Mouse (Mus musculus) heart, adult 8-10 months (tissue): ENCODE results near the gene Ndufaf8. TPM values are rescaled to one million over a fixed set of nuclear protein-coding genes. Genes with fewer than 3 reads are reported as not detected.

Experiments
- DNase-seq: peaks from one replicate; pipeline ENCODE4 v3.0.0; 2022; ENCODE audit warnings: low spot score
- total RNA-seq, 4 experiments: library from RNA; stranded (reverse); gene quantifications; 2 replicates each; pipeline ENCODE4 v1.2.4; 2022

Gene Ndufaf8
- total RNA-seq, 4 experiments from 2014 or later, result 68.5 to 103 (median 82.8) TPM

- no peak for DNase-seq
These were observed 12.7 kb upstream of the Ndufaf8 start for GRCm38 (mm10) chr11:120085891-120086627.

GRCm38 (mm10) chr11:120086702-120087152 is 12.0 kb upstream of the Ndufaf8 start, which contains the start of gene Cep131:
Gene Cep131, minus strand, starts transcription at chr11:120086827.
- DNase-seq, result peak; percentile 98

- no peak for DNase-seq
These were observed 8.1 kb upstream of the Ndufaf8 start for GRCm38 (mm10) chr11:120090661-120091060.

DNA sequence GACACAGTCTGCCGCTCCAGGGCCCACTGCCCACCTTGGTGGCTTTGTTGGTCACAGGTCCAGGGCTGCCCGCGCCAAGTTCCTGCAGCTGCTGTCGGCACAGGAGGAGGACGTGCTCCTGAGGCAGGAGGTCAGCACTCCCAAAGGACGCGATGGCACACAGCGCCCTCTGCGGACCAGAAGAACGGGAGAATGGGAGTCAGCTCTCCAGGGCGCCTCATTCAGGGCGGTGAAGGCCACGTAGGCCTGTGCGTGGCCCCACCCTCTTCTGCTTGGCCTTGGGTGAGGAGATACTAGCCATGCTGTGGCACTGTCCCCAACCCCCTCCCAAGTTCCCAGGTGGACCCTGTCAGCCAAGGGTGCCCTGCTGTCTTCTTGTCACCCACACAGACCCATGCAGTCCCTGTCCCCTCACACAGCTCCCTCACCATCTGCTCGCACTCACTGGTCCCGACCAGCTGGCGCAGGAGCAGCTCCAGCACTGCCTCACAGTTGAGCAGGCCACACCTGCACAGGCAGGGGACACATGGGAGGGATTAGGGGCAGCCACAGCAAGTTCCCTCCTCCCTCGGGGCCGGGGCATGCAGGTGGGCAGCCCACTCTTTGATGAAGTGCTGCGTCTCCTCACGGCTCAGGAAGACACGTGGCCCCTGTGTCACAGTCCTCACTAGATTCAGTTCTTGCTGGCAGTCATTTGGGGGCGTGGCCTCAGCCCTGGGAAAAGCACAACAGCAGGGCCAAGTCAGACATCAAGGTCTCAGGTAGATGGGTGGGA is 5.7 kb upstream of the Ndufaf8 start:
- DNase-seq, result no peak

- peak; percentile 60 for DNase-seq
These were observed 2.3 kb downstream of the Ndufaf8 start for GRCm38 (mm10) chr11:120101036-120101435.

DNA sequence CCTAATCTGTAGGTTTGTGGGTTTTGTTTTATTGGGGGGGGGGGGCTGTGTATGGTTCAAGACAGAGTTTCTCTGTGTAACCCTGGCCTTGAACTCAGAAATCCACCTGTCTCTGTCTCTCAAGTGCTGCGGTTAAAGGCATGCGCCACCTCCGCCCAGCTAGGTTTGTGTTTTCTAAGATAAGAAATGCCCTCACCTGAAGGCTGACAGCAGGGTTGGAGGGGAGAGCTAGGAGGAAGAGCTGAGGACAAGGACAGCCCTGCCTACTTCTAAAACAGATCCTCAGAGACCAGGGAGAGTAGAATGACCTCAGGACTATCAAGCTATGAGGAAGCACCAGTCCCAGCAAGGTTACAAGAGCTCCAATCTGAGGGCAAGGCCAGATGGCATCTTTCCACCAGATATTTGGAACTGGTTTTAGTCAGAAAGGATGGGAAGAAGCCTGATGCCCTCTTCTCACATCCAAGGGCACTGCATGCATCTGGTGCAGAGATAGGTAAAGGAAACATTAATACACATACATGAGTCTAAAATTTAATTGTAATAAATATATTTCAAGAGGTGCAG is 4.8 kb downstream of the Ndufaf8 start:
- DNase-seq, result no peak

- DNase-seq, result no peak
These were observed 8.3 kb downstream of the Ndufaf8 start for GRCm38 (mm10) chr11:120107026-120107425.

GRCm38 (mm10) chr11:120107796-120108195 is 9.1 kb downstream of the Ndufaf8 start:
- DNase-seq, result no peak

DNA sequence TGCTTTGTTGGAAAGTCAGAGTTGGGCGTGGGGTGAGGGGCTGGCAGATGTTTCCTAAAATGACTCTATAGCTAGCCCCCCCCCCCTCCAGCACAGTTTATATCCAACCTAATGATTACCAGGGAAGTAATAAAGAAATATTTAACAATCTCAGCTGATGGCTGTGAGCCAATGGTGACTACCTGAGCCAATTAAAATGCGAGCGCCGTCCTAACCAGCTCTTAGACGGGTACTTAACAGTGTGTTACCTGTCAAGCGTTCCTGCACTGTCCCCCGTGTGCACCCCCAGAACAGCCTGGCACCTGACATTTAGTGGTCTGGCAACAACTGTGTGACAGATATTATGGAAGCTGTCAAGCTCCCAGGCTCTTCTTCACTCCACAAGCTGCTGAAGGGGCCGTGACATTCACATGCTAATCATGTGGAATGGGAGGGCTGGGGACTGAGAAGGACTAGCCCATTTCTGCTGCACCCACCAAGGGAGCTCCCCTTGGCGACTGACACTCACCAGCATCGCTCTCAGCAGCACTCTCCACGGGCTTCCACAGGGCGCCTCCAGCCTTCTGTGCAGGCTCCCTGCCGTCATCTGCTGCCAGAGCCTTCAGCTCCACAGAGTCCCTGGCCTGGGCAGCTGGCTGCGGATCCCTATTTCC is 11.0 kb downstream of the Ndufaf8 start:
- DNase-seq, result no peak

DNA sequence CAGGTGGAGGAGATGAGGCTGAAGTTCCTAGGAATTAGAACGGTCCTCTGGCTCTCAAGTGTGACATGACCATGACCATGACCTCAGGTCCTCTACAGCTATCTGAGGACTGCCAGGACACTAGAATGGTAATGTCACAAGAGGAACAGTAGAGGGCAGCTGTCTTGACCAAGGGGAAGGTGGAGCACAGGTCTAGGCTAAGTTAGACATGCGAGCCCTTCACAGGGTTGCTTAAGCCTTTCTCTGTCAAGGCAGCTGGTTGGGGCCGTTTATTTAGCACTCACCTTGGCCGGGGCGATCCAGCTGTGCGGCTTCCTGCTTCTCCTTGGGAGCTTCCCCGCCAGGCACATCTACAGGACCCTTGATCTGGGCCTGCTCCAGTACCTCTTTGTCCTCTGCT is 11.8 kb downstream of the Ndufaf8 start:
- DNase-seq, result no peak

GRCm38 (mm10) chr11:120111033-120111432 is 12.3 kb downstream of the Ndufaf8 start:
- peak; percentile 44 for DNase-seq

DNA sequence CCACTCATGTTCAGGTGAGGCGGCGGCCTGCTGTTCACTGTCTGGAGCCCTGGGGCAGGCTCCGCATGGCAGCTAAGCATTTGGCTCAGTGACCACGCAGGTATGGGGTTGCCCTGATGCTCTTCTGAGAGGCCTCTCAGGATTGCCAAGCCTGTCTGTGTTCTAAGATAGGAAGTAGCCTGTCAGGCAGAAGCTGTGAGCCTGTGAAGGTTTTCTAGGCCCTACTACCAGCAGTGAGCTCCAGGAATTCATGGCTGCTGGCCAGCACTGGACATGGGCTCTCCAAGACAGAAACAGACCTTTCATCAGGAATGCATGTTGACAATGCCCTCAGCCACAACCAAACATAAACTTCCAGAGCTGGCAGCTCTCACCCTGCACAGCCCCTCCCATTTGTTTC is 13.4 kb downstream of the Ndufaf8 start:
- no peak for DNase-seq

GRCm38 (mm10) chr11:120114488-120115215 is 15.9 kb downstream of the Ndufaf8 start:
- DNase-seq, result no peak

- no peak for DNase-seq
These were observed 18.9 kb downstream of the Ndufaf8 start for GRCm38 (mm10) chr11:120117626-120118025.

DNA sequence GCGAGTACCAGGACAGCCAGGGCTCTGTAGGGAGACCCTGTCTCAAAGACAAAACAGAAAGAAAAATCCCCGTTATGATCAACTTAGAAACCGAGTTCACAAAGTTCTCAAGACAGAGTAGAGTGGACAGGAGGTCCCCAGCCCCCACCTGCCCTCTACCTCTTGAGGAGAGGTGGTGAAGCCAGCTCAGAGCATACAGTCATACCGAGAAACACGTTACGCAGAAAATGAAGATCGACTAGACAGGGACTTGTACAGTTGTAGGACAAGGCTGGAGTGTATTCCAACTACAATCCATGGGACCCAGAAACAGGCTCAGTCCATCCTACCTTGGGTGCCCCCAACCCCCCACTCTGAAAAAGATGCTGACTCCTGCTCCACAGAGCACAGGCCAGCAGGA is 20.4 kb downstream of the Ndufaf8 start:
- DNase-seq, result no peak

- DNase-seq, result no peak
These were observed 21.3 kb downstream of the Ndufaf8 start for GRCm38 (mm10) chr11:120119936-120120541.

DNA sequence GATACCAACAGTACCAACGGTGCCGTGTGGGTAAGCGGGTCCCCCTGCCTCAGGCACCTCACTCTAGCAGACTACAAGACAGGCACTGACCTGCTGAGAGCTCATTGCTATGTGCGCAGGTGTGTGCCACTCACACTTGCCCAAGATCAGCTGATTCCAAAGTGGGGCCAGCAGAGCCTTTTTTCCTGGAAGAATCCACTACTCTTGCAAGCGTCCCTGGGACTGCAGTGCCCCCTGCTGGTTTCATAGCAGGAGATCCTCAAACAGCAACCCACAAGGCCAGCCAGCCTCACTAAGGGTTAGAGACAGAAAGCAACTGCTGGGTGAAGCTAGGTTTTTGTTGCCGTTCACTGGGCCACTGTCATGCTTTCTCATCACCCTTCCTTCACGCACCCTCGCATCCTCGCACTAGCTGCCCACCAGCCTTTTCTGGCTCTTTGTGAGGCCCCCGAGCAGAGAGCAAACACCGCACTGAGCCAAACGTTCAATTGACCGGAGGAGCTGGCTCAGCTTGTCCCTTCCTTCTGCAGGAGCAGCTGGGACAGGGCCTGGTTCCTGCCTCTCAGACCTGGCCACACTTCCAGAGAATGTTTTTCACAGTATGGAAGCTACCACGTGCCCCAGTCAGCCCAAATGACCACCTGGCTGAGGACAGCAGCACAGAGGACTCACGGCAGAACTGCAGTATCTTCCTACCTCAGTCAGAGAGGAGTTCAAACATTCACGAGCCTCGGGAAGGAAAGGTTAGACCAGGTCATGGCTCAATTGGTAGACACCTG is 22.1 kb downstream of the Ndufaf8 start:
- DNase-seq, result peak; percentile 45

DNA sequence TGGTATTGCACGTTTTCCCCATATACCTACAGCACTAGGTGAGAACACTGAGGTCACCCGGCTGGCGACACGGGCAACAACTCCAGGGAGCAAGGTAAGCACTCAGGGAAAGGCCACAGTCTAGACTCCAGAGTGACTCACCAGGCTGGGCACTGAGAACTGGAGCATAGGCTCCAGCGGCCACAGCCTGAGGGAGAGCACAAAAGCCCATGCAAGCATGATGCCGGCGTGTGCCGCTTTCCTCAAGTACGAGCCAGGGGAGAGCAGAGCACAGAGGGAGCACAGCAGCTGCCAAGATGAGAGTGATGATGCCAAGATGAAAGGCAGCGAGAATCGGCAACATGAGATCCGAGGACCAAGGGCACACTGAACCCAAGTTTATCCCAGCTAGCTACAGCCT is 23.4 kb downstream of the Ndufaf8 start:
- DNase-seq, result no peak

GRCm38 (mm10) chr11:120126845-120127244 is 28.1 kb downstream of the Ndufaf8 start:
- DNase-seq, result no peak

DNA sequence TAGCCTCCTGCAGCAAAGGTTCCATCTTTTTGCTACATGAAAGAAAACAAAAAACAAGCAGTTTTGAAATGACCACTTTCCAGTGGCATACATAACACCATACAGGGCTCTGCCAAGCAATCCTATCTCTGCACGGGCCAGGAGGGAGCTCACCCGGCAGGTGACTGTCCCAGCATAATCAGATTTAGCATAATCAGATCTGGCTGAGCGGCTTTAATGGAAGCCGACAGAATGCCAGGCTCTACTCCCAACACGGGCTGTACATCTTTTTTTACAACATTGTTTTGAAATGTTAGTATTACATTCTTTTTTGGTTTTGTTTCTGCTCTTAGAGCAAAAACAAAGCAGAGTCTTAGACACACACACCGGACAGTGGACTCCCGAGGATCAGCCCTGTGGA is 30.6 kb downstream of the Ndufaf8 start:
- DNase-seq, result no peak
